Mouse (Mus musculus) CH12F3 (cell line): ENCODE data around the gene Psmc3.

Experiments
- in situ Hi-C: fragments of 300-500 bp; cut with MboI; formaldehyde crosslinking; loops from 2 replicates; pipeline ENCODE4 v1.14.3; 2020; ENCODE audit warnings: low sequenced_read_pairs

Gene Psmc3

GRCm38 (mm10) chr2:91052752-91053151 is 1.1 kb upstream of the Psmc3 start:
- in situ Hi-C loops: loop anchor here (10.0 kb wide), 1 partner anchor 178 kb away; no protein-coding TSS in a partner anchor

GRCm38 (mm10) chr2:91053181-91053933 is 452 bp upstream of the Psmc3 start:
- in situ Hi-C loops: loop anchor here (10.0 kb wide), 1 partner anchor 179 kb away; no protein-coding TSS in a partner anchor

GRCm38 (mm10) chr2:91058435-91058834 is 4.6 kb downstream of the Psmc3 start:
- in situ Hi-C loops: loop anchor here (10.0 kb wide), 1 partner anchor 184 kb away; no protein-coding TSS in a partner anchor

- in situ Hi-C loops: loop anchor here (10.0 kb wide), 1 partner anchor 185 kb away; no protein-coding TSS in a partner anchor
Observed at GRCm38 (mm10) chr2:91059376-91059775, 5.6 kb downstream of the Psmc3 start.

GRCm38 (mm10) chr2:91060544-91061355 is 6.9 kb downstream of the Psmc3 start:
- in situ Hi-C loops: no loop called here

GRCm38 (mm10) chr2:91061849-91062481 is 8.2 kb downstream of the Psmc3 start:
- in situ Hi-C loops: no loop called here

GRCm38 (mm10) chr2:91062779-91063606 is 9.2 kb downstream of the Psmc3 start:
- in situ Hi-C loops: no loop called here

- in situ Hi-C loops: no loop called here
Observed at GRCm38 (mm10) chr2:91064211-91064610, 10.4 kb downstream of the Psmc3 start.

- in situ Hi-C loops: no loop called here
Observed at GRCm38 (mm10) chr2:91065544-91065943, 11.7 kb downstream of the Psmc3 start.

- in situ Hi-C loops: no loop called here
Observed at GRCm38 (mm10) chr2:91066455-91066854, 12.6 kb downstream of the Psmc3 start.

GRCm38 (mm10) chr2:91068162-91068871 is 14.5 kb downstream of the Psmc3 start:
- in situ Hi-C loops: no loop called here

- in situ Hi-C loops: no loop called here
Observed at GRCm38 (mm10) chr2:91068872-91069165, 15.0 kb downstream of the Psmc3 start.

- in situ Hi-C loops: no loop called here
Observed at GRCm38 (mm10) chr2:91069306-91070000, 15.6 kb downstream of the Psmc3 start.

- in situ Hi-C loops: no loop called here
Observed at GRCm38 (mm10) chr2:91070076-91070800, 16.4 kb downstream of the Psmc3 start, which contains the start of gene Slc39a13. Slc39a13 (minus strand) TSS chr2:91070417.

- in situ Hi-C loops: no loop called here
Observed at GRCm38 (mm10) chr2:91071059-91071458, 17.2 kb downstream of the Psmc3 start.

GRCm38 (mm10) chr2:91072092-91072491 is 18.3 kb downstream of the Psmc3 start:
- in situ Hi-C loops: no loop called here

- in situ Hi-C loops: no loop called here
Observed at GRCm38 (mm10) chr2:91077957-91078313, 24.1 kb downstream of the Psmc3 start.

- in situ Hi-C loops: no loop called here
Observed at GRCm38 (mm10) chr2:91078314-91079025, 24.7 kb downstream of the Psmc3 start.
